Mouse (Mus musculus) embryonic fibroblast, embryonic 13.5 days (primary cell): ENCODE measurements around the gene Zbtb49.

Experiments used
- CTCF ChIP-seq: IDR thresholded peaks from 2 replicates; pipeline ENCODE4 v1.5.1; 2011; ENCODE audit warnings: mild to moderate bottlenecking, control low read depth, low read length, moderate library complexity, borderline replicate concordance; ENCODE audit not compliant: insufficient read depth
- POLR2A ChIP-seq: IDR thresholded peaks from 2 replicates; pipeline ENCODE4 v1.6.1; 2011; ENCODE audit warnings: low read depth, mild to moderate bottlenecking, control low read depth, low read length, moderate library complexity

DNA sequence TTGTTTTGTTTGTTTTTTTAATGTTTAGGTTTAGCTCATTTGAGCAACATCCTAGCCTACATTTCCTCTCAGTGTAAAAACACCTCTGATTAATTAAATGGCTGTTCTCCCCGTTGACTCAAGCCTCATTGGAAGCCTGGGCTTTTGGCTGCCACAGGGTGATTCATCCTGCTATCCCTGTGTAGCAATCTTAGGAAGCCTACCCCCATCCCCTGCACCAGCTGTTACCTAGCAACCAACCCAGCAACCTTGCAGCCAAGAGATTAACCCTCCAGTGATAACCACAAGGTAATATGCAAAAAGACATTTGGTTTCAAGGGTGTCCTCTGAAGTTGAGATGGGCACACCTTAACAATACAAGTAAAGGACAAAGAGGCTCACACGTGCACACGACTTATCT is 69.0 kb downstream of the Zbtb49 start:
- TF ChIP-seq CTCF (no peak), POLR2A (no peak)
